Mouse (Mus musculus): ENCODE results near the gene Shc3.

DNA sequence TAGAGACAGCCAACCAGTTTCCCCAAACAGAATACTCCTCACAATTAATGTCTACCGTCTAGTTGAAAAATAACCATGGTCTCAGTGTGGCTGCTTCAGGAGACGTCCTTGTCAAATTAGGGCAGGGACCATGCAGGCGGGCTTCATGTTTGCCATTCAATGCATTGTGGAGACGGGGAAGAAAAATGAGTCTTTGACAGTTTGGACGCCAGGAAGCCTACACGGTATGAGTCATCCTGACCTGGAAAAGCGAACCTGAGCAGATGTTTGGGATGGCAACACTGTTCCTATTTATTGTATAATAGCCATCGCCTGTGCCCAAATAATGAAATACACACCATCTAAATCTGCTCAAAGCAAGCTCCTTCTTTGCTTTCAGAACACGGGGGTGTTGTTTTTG lies 83.9 kb downstream of the Shc3 start:
- no peak for TF ChIP-seq CTCF (IDR thresholded peaks at IDR 0.05; ENCODE audit: control insufficient read depth, insufficient read depth, insufficient read length)
- no peak for TF ChIP-seq MAX (IDR thresholded peaks at IDR 0.05)

Data from C2C12 (cell line).